Mouse (Mus musculus): ENCODE data around the gene Aldh3b2. TPM values are rescaled to one million over a fixed set of nuclear protein-coding genes. Genes with fewer than 3 reads are reported as not detected.
"Not testable (repeated sequence)": the region's sequence is repeated elsewhere in the genome, so short reads cannot be mapped to it uniquely, and the experiment has no call there.

Gene Aldh3b2
- total and polyA plus RNA-seq, 2 experiments, result 0.48 TPM; not detected in 1

GRCm38 (mm10) chr19:3958470-3958869 lies 13.7 kb upstream of the Aldh3b2 start, which contains the start of gene Aldh3b3:
Gene Aldh3b3 (plus strand): TSS chr19:3958645.
- no peak within 1 kb of the TSS for H3K4me3 ChIP-seq (ENCODE audit: insufficient read depth, low read depth, low read length)
- H3K27me3 ChIP-seq (ENCODE audit: control insufficient read depth, insufficient read depth, low read length), result no peaks in the 10 kb centered on the region
- H3K9ac ChIP-seq (ENCODE audit: low read depth, low read length), result no peak within 1 kb of the TSS
- no peaks in the 10 kb centered on the region for H3K36me3 ChIP-seq (ENCODE audit: control insufficient read depth, insufficient read depth, low read length)
- peak; percentile 48 for DNase-seq (ENCODE audit: extremely low read depth, low read depth, low spot score)
- no peak within 1 kb of the TSS for H3K27ac ChIP-seq (replicated peaks; ENCODE audit: insufficient read depth, low read depth, low read length)
- no peaks in the 10 kb centered on the region for H3K4me1 ChIP-seq (ENCODE audit: control insufficient read depth, insufficient read depth, low read length)
- TF ChIP-seq CTCF (IDR thresholded peaks at IDR 0.05; ENCODE audit: low read depth, low read length), result no peak
- no peaks in the 10 kb centered on the region for H3K79me2 ChIP-seq (ENCODE audit: control insufficient read depth, insufficient read depth, low read length)
- WGBS, result 45% methylated on average over 4 of the region's 4 CpGs

- Histone ChIP-seq H3K79me2 (ENCODE audit: control insufficient read depth, insufficient read depth, low read length) (no peaks in the 10 kb centered on the region), H3K9ac (ENCODE audit: low read depth, low read length) (no peak overlapping the region), H3K4me3 (ENCODE audit: insufficient read depth, low read depth, low read length) (no peak overlapping the region), H3K36me3 (ENCODE audit: control insufficient read depth, insufficient read depth, low read length) (no peaks in the 10 kb centered on the region), H3K4me1 (ENCODE audit: control insufficient read depth, insufficient read depth, low read length) (no peaks in the 10 kb centered on the region), H3K27ac (replicated peaks; ENCODE audit: insufficient read depth, low read depth, low read length) (no peak overlapping the region), H3K27me3 (ENCODE audit: control insufficient read depth, insufficient read depth, low read length) (no peaks in the 10 kb centered on the region)
- TF ChIP-seq POLR2A (IDR thresholded peaks at IDR 0.05; ENCODE audit: extremely low read depth, insufficient read depth, low read length), result no peak
- no peak for TF ChIP-seq CTCF (IDR thresholded peaks at IDR 0.05; ENCODE audit: low read depth, low read length)
- DNase-seq (ENCODE audit: extremely low read depth, low read depth, low spot score), result peak; percentile 66
Observed at GRCm38 (mm10) chr19:3959030-3959429, 13.1 kb upstream of the Aldh3b2 start.

- TF ChIP-seq CTCF (IDR thresholded peaks at IDR 0.05; ENCODE audit: low read depth, low read length) (no peak), POLR2A (IDR thresholded peaks at IDR 0.05; ENCODE audit: extremely low read depth, insufficient read depth, low read length) (no peak)
- no peak overlapping the region for H3K4me3 ChIP-seq (ENCODE audit: insufficient read depth, low read depth, low read length)
- no peaks in the 10 kb centered on the region for H3K36me3 ChIP-seq (ENCODE audit: control insufficient read depth, insufficient read depth, low read length)
- DNase-seq (ENCODE audit: extremely low read depth, low read depth, low spot score), result no peak
- no peaks in the 10 kb centered on the region for H3K79me2 ChIP-seq (ENCODE audit: control insufficient read depth, insufficient read depth, low read length)
- H3K4me1 ChIP-seq (ENCODE audit: control insufficient read depth, insufficient read depth, low read length), result no peaks in the 10 kb centered on the region
- WGBS, result 85% methylated on average over 5 of the region's 5 CpGs
- no peak overlapping the region for H3K27ac ChIP-seq (replicated peaks; ENCODE audit: insufficient read depth, low read depth, low read length)
- no peaks in the 10 kb centered on the region for H3K27me3 ChIP-seq (ENCODE audit: control insufficient read depth, insufficient read depth, low read length)
- H3K9ac ChIP-seq (ENCODE audit: low read depth, low read length), result no peak overlapping the region
Observed at GRCm38 (mm10) chr19:3960211-3960610, 11.9 kb upstream of the Aldh3b2 start.

- H3K4me1 ChIP-seq (ENCODE audit: control insufficient read depth, insufficient read depth, low read length), result not testable (repeated sequence)
Observed at GRCm38 (mm10) chr19:3961805-3962204, 10.3 kb upstream of the Aldh3b2 start.

GRCm38 (mm10) chr19:3962469-3962868 lies 9.7 kb upstream of the Aldh3b2 start:
- no peak overlapping the region for H3K9ac ChIP-seq (ENCODE audit: low read depth, low read length)
- H3K27me3 ChIP-seq (ENCODE audit: control insufficient read depth, insufficient read depth, low read length), result no peaks in the 10 kb centered on the region
- no peak overlapping the region for H3K27ac ChIP-seq (replicated peaks; ENCODE audit: insufficient read depth, low read depth, low read length)
- DNase-seq (ENCODE audit: extremely low read depth, low read depth, low spot score), result no peak
- 37% methylated on average over 2 of the region's 2 CpGs for WGBS
- H3K36me3 ChIP-seq (ENCODE audit: control insufficient read depth, insufficient read depth, low read length), result no peaks in the 10 kb centered on the region
- no peak overlapping the region for H3K4me3 ChIP-seq (ENCODE audit: insufficient read depth, low read depth, low read length)
- no peaks in the 10 kb centered on the region for H3K4me1 ChIP-seq (ENCODE audit: control insufficient read depth, insufficient read depth, low read length)
- H3K79me2 ChIP-seq (ENCODE audit: control insufficient read depth, insufficient read depth, low read length), result no peaks in the 10 kb centered on the region
- no peak for TF ChIP-seq POLR2A (IDR thresholded peaks at IDR 0.05; ENCODE audit: extremely low read depth, insufficient read depth, low read length)
- peak; percentile 34; the same call in 1 of the 2 replicates for TF ChIP-seq CTCF (IDR thresholded peaks at IDR 0.05; ENCODE audit: low read depth, low read length)

More at GRCm38 (mm10) chr19:3961805-3962204, 10.3 kb upstream of the Aldh3b2 start:
- not testable (repeated sequence) for H3K4me3 ChIP-seq (ENCODE audit: insufficient read depth, low read depth, low read length); H3K27me3 ChIP-seq (ENCODE audit: control insufficient read depth, insufficient read depth, low read length); DNase-seq (ENCODE audit: extremely low read depth, low read depth, low spot score); H3K36me3 ChIP-seq (ENCODE audit: control insufficient read depth, insufficient read depth, low read length); H3K27ac ChIP-seq (replicated peaks; ENCODE audit: insufficient read depth, low read depth, low read length); H3K9ac ChIP-seq (ENCODE audit: low read depth, low read length); H3K79me2 ChIP-seq (ENCODE audit: control insufficient read depth, insufficient read depth, low read length)
- 88% methylated on average over 6 of the region's 6 CpGs for WGBS

- Histone ChIP-seq H3K79me2 (ENCODE audit: control insufficient read depth, insufficient read depth, low read length) (no peaks in the 10 kb centered on the region), H3K4me3 (ENCODE audit: insufficient read depth, low read depth, low read length) (no peak overlapping the region), H3K9ac (ENCODE audit: low read depth, low read length) (no peak overlapping the region), H3K27me3 (ENCODE audit: control insufficient read depth, insufficient read depth, low read length) (no peaks in the 10 kb centered on the region), H3K4me1 (ENCODE audit: control insufficient read depth, insufficient read depth, low read length) (no peaks in the 10 kb centered on the region), H3K36me3 (ENCODE audit: control insufficient read depth, insufficient read depth, low read length) (no peaks in the 10 kb centered on the region), H3K27ac (replicated peaks; ENCODE audit: insufficient read depth, low read depth, low read length) (no peak overlapping the region)
- peak; percentile 38 for DNase-seq (ENCODE audit: extremely low read depth, low read depth, low spot score)
- TF ChIP-seq POLR2A (IDR thresholded peaks at IDR 0.05; ENCODE audit: extremely low read depth, insufficient read depth, low read length), result no peak
- 0 out of 2 replicates have a peak, but pooled peaks have one; percentile 14 for TF ChIP-seq CTCF (IDR thresholded peaks at IDR 0.05; ENCODE audit: low read depth, low read length)
- 75% methylated on average over 4 of the region's 4 CpGs for WGBS
Observed at GRCm38 (mm10) chr19:3964030-3964429, 8.1 kb upstream of the Aldh3b2 start.
